Mouse (Mus musculus) myocyte (in vitro differentiated cells): ENCODE results near the gene Pax2. TPM values are rescaled to one million over a fixed set of nuclear protein-coding genes. Genes with fewer than 3 reads are reported as not detected.

ENCODE experiments used
- H3K27me3 ChIP-seq: one replicate; pipeline ENCODE4 v1.6.1; 2011; ENCODE audit not compliant: control insufficient read depth, insufficient read depth, insufficient read length
- H3K36me3 ChIP-seq: one replicate; pipeline ENCODE4 v1.6.1; 2011; ENCODE audit not compliant: control insufficient read depth, insufficient read depth
- H3K4me2 ChIP-seq: one replicate; pipeline ENCODE4 v1.6.1; 2011; ENCODE audit warnings: low read depth, control low read depth
- H3K4me3 ChIP-seq: one replicate; pipeline ENCODE4 v1.5.1; 2011; ENCODE audit warnings: mild to moderate bottlenecking, control low read depth, moderate library complexity
- H3K79me2 ChIP-seq: one replicate; pipeline ENCODE4 v1.6.1; 2011; ENCODE audit not compliant: control insufficient read depth, insufficient read depth
- H3ac ChIP-seq: one replicate; pipeline ENCODE4 v1.6.1; 2011; ENCODE audit not compliant: control insufficient read depth, insufficient read length
- CEBPB ChIP-seq: IDR thresholded peaks from 2 replicates; pipeline ENCODE4 v1.6.1; 2011; ENCODE audit warnings: mild to moderate bottlenecking, moderate library complexity; ENCODE audit not compliant: poor library complexity, insufficient read depth, severe bottlenecking
- E2F4 ChIP-seq: IDR thresholded peaks from one replicate; pipeline ENCODE4 v1.6.1; 2011; ENCODE audit warnings: mild to moderate bottlenecking, control low read depth, moderate library complexity; ENCODE audit not compliant: insufficient read depth
- MAX ChIP-seq: IDR thresholded peaks from one replicate; pipeline ENCODE4 v1.6.1; 2011; ENCODE audit warnings: low read depth, mild to moderate bottlenecking, control low read depth
- MYOD1 ChIP-seq, 3 experiments: IDR thresholded peaks; one replicate each; pipeline ENCODE4 v1.6.1; 2011; ENCODE audit warnings: control low read depth in 2 of 3, low read depth in 2 of 3, mild to moderate bottlenecking in 2 of 3, moderate library complexity in 1 of 3; ENCODE audit not compliant: insufficient read length in 2 of 3, control insufficient read depth in 1 of 3
- MYOG ChIP-seq, 3 experiments: IDR thresholded peaks; one replicate each; pipeline ENCODE4 v1.6.1; 2011; ENCODE audit warnings: control low read depth in 2 of 3, low read depth in 2 of 3, mild to moderate bottlenecking in 2 of 3; ENCODE audit not compliant: insufficient read length in 2 of 3, control insufficient read depth in 1 of 3, insufficient read depth in 1 of 3
- POLR2A ChIP-seq: IDR thresholded peaks from one replicate; pipeline ENCODE4 v1.6.1; 2011; ENCODE audit warnings: low read depth, mild to moderate bottlenecking, control low read depth, moderate library complexity; ENCODE audit not compliant: insufficient read length
- POLR2AphosphoS2 ChIP-seq: IDR thresholded peaks from one replicate; pipeline ENCODE4 v1.6.1; 2011; ENCODE audit warnings: low read depth, control low read depth; ENCODE audit not compliant: insufficient read length
- REST ChIP-seq: IDR thresholded peaks from one replicate; pipeline ENCODE4 v1.6.1; 2011; ENCODE audit warnings: mild to moderate bottlenecking, control low read depth, moderate library complexity; ENCODE audit not compliant: insufficient read depth, insufficient read length
- SRF ChIP-seq: IDR thresholded peaks from one replicate; pipeline ENCODE4 v1.6.1; 2011; ENCODE audit warnings: low read depth; ENCODE audit not compliant: control insufficient read depth, insufficient read length
- TCF12 ChIP-seq: IDR thresholded peaks from one replicate; pipeline ENCODE4 v1.6.1; 2011; ENCODE audit warnings: mild to moderate bottlenecking, control low read depth; ENCODE audit not compliant: poor library complexity, insufficient read depth, severe bottlenecking
- TCF3 ChIP-seq: IDR thresholded peaks from one replicate; pipeline ENCODE4 v1.6.1; 2011; ENCODE audit warnings: low read depth, control low read depth; ENCODE audit not compliant: insufficient read length
- USF1 ChIP-seq: IDR thresholded peaks from one replicate; pipeline ENCODE4 v1.6.1; 2011; ENCODE audit warnings: low read depth, mild to moderate bottlenecking, control low read depth, moderate library complexity
- polyA plus RNA-seq: library from polyadenylated mRNA; unstranded; fragments of >200 nt; fragmentation: generic; extraction: Trizol; gene quantifications from one replicate; pipeline ENCODE4 v1.2.1, GENCODE M21; 2012; ENCODE audit warnings: missing spikeins

The Pax2 gene
- polyA plus RNA-seq, 1 experiment: not detected

DNA sequence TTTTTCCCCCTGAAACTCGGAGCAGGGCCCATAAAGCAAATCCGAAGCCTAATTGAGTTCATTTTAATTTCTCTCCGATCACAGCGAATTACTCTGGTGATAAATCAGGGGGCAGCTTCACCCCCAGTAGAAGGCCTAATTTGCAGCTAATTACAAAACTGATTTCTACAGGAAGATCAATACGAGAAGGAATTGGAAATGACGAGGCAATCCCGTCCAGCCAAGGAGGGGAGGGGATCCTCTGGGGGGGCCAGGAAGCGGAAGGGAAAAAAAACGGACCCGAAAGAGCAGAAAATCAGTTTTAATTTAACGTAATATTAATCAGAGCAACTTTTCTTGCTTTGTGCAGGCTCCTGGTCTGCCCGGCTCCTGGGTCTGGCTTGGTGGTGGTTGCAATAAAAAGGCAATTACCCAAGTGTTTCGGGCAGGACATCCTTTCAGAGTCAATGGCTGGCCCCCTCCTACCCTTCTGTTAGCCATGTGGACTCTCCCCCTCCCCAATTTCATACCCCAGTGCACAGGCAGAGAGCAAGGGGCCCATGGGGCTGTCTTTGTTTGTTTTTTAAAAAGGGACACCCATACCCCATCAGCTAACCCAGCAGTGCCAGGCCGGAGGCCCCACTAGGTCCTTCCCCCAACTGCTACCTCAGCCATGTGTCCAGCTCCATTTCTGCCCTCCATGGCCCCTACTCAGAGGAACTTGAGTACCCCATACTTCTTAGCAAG lies 61.7 kb downstream of the Pax2 start:
- Histone ChIP-seq H3ac (no peak overlapping the region), H3K4me3 (no peak overlapping the region), H3K27me3 (peaks cover 90% of the 10 kb centered on the region), H3K4me2 (no peak overlapping the region), H3K36me3 (no peaks in the 10 kb centered on the region), H3K79me2 (no peaks in the 10 kb centered on the region)
- TF ChIP-seq REST (no peak), MAX (no peak), TCF3 (no peak), SRF (no peak), TCF12 (no peak), CEBPB (no peak), POLR2AphosphoS2 (no peak), POLR2A (no peak), MYOD1 (IDR thresholded peaks at IDR 0.05; ENCODE audit: control insufficient read depth in 1 of 3, insufficient read length in 2 of 3, low read depth in 2 of 3) (no peak), MYOG (IDR thresholded peaks at IDR 0.05; ENCODE audit: control insufficient read depth in 1 of 3, insufficient read depth in 1 of 3, insufficient read length in 2 of 3, low read depth in 2 of 3) (no peak), USF1 (no peak), E2F4 (no peak)

DNA sequence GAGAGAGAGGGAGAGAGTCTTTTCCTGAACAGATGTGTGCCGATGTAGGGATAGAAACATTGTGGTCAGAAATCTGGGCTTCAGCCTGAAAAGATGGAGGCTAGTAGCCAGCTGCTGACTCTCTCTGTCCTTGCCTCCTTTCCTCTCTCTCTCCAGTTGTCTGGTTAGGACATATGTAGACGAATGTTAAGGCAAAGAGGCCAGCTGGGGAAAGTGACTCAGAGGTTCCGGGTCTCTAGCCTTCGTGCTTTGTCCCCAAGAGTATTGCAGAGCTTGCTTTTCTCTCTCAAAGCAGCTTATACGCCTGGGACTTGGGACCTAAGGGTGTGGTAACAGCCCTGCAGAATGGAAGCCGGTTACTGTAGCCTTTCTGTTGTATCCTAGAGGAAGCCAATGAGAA lies 62.8 kb downstream of the Pax2 start:
- Histone ChIP-seq H3K79me2 (no peaks in the 10 kb centered on the region), H3K36me3 (no peaks in the 10 kb centered on the region), H3K4me3 (no peak overlapping the region), H3K27me3 (peaks cover 86% of the 10 kb centered on the region), H3ac (no peak overlapping the region), H3K4me2 (no peak overlapping the region)
- no peak for TF ChIP-seq MYOD1 (IDR thresholded peaks at IDR 0.05; ENCODE audit: control insufficient read depth in 1 of 3, insufficient read length in 2 of 3, low read depth in 2 of 3)
- no peak for TF ChIP-seq TCF3
- TF ChIP-seq CEBPB: no peak
- no peak for TF ChIP-seq USF1
- no peak for TF ChIP-seq E2F4
- no peak for TF ChIP-seq REST
- TF ChIP-seq POLR2A: no peak

DNA sequence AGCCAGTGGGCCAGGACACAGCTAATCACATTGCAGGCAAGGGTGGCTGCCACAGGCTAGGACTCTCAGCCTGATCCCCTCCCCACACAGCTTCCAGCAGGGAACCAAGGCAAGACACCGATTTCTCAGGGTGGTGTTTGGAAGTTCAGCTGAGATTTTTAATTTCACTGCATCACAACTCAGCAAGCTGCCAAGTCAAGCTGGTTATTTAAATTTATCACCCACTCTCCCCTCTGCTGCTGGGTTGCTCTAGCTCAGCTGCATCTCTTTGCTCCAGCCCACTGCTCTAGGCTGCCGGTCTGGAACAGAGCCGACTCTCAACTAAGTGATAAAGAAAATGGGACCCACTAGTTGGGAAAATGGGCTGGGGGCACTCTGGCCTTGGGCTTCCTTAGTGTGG lies 65.7 kb downstream of the Pax2 start:
- no peaks in the 10 kb centered on the region for H3K36me3 ChIP-seq
- TF ChIP-seq CEBPB (no peak), SRF (no peak), USF1 (no peak), TCF3 (no peak), E2F4 (no peak), TCF12 (no peak), POLR2A (no peak), MAX (no peak), MYOG (IDR thresholded peaks at IDR 0.05; ENCODE audit: control insufficient read depth in 1 of 3, insufficient read depth in 1 of 3, insufficient read length in 2 of 3, low read depth in 2 of 3) (no peak), REST (no peak)
- H3K4me3 ChIP-seq: no peak overlapping the region
- no peaks in the 10 kb centered on the region for H3K79me2 ChIP-seq
- H3ac ChIP-seq: no peak overlapping the region
- H3K27me3 ChIP-seq: peaks cover 80% of the 10 kb centered on the region
- H3K4me2 ChIP-seq: no peak overlapping the region

DNA sequence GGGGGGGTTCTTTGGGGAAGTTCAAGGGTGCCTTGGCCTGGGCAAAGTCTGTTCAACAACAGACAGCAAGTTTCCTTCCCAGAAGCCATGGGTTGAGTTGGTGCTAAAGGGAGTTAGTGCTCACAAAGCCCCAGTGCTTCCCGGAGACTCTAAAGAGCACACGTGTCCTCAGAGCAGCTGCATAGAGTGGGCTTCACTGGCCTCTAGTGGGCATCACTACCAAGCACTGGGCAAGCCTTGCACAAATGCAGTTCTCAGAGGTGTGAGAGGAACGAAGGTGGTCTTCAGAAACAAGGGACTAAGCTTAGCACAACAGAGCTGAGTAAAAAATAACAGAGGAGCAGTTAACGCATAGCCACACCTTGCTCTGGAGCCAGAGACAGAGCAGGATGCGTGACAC lies 66.5 kb downstream of the Pax2 start:
- H3K36me3 ChIP-seq: no peaks in the 10 kb centered on the region
- H3K79me2 ChIP-seq: no peaks in the 10 kb centered on the region
- H3K4me3 ChIP-seq: no peak overlapping the region
- H3K4me2 ChIP-seq: no peak overlapping the region
- H3K27me3 ChIP-seq: peaks cover 74% of the 10 kb centered on the region
- TF ChIP-seq TCF3 (no peak), USF1 (no peak), E2F4 (no peak), POLR2A (no peak), SRF (no peak), CEBPB (no peak), MYOG (IDR thresholded peaks at IDR 0.05; ENCODE audit: control insufficient read depth in 1 of 3, insufficient read depth in 1 of 3, insufficient read length in 2 of 3, low read depth in 2 of 3) (no peak), MYOD1 (IDR thresholded peaks at IDR 0.05; ENCODE audit: control insufficient read depth in 1 of 3, insufficient read length in 2 of 3, low read depth in 2 of 3) (no peak), MAX (no peak), POLR2AphosphoS2 (no peak), TCF12 (no peak), REST (no peak)
- no peak overlapping the region for H3ac ChIP-seq
